Mouse (Mus musculus) lung, postnatal 25 days (tissue): ENCODE results near the gene Rsl24d1.
"Not testable (repeated sequence)": the region's sequence is repeated elsewhere in the genome, so short reads cannot be mapped to it uniquely, and the experiment has no call there.

Source experiments
- DNase-seq: peaks from one replicate; pipeline ENCODE4 v3.0.0; 2022; ENCODE audit warnings: low spot score

Rsl24d1 gene

GRCm38 (mm10) chr9:73102181-73102580, 11.0 kb upstream of the Rsl24d1 start, which contains the start of gene Gm20509:
Gm20509 (plus strand) TSS chr9:73102470.
- DNase-seq: no peak

- DNase-seq: no peak
Observed at GRCm38 (mm10) chr9:73103159-73103879, 9.9 kb upstream of the Rsl24d1 start.

GRCm38 (mm10) chr9:73103880-73104198, 9.4 kb upstream of the Rsl24d1 start:
- no peak for DNase-seq

- no peak for DNase-seq
Observed at GRCm38 (mm10) chr9:73105141-73105540, 8.1 kb upstream of the Rsl24d1 start.

- DNase-seq: no peak
Observed at GRCm38 (mm10) chr9:73105771-73106170, 7.5 kb upstream of the Rsl24d1 start.

- not testable (repeated sequence) for DNase-seq
Observed at GRCm38 (mm10) chr9:73116704-73117103, 3.5 kb downstream of the Rsl24d1 start.

- DNase-seq: no peak
Observed at GRCm38 (mm10) chr9:73118012-73118411, 4.8 kb downstream of the Rsl24d1 start.

- DNase-seq: no peak
Observed at GRCm38 (mm10) chr9:73121735-73122134, 8.5 kb downstream of the Rsl24d1 start.

GRCm38 (mm10) chr9:73125043-73125570, 11.9 kb downstream of the Rsl24d1 start:
- DNase-seq: no peak

- no peak for DNase-seq
Observed at GRCm38 (mm10) chr9:73127457-73127856, 14.2 kb downstream of the Rsl24d1 start.

GRCm38 (mm10) chr9:73129875-73130274, 16.6 kb downstream of the Rsl24d1 start:
- DNase-seq: no peak

GRCm38 (mm10) chr9:73130529-73130928, 17.3 kb downstream of the Rsl24d1 start:
- no peak for DNase-seq

GRCm38 (mm10) chr9:73137341-73137886, 24.2 kb downstream of the Rsl24d1 start:
- DNase-seq: no peak

- DNase-seq: no peak
Observed at GRCm38 (mm10) chr9:73154347-73154746, 41.1 kb downstream of the Rsl24d1 start.

GRCm38 (mm10) chr9:73157968-73158367, 44.7 kb downstream of the Rsl24d1 start:
- no peak for DNase-seq

- no peak for DNase-seq
Observed at GRCm38 (mm10) chr9:73159265-73159664, 46.0 kb downstream of the Rsl24d1 start.

- peak; percentile 64 for DNase-seq
Observed at GRCm38 (mm10) chr9:73162571-73163333, 49.5 kb downstream of the Rsl24d1 start.

GRCm38 (mm10) chr9:73165631-73166030, 52.4 kb downstream of the Rsl24d1 start:
- DNase-seq: no peak
